Mouse (Mus musculus) G1E (cell line): Measurements from ENCODE around the gene Olfr24. TPM values are rescaled to one million over a fixed set of nuclear protein-coding genes. Genes with fewer than 3 reads are reported as not detected.
"Not testable (repeated sequence)": the region's sequence is repeated elsewhere in the genome, so short reads cannot be mapped to it uniquely, and the experiment has no call there.

Experiments
- ATAC-seq: 2 replicates; pipeline ENCODE4 v1.8.0; 2016; ENCODE audit warnings: mild to moderate bottlenecking; ENCODE audit not compliant: insufficient number of reproducible peaks, poor library complexity, low FRiP score, severe bottlenecking; ENCODE audit errors: extremely low read depth
- DNase-seq: peaks from one replicate; pipeline ENCODE4 v3.0.0; 2012; ENCODE audit warnings: low spot score
- H3K27me3 ChIP-seq: 2 replicates; pipeline ENCODE4 v1.6.1; 2012; ENCODE audit warnings: mild to moderate bottlenecking, low read length, inconsistent platforms; ENCODE audit not compliant: insufficient read depth
- H3K36me3 ChIP-seq: replicated peaks from 2 replicates; pipeline ENCODE3; 2012; ENCODE audit warnings: mild to moderate bottlenecking, inconsistent platforms
- H3K4me1 ChIP-seq: 2 replicates; pipeline ENCODE4 v1.6.1; 2012; ENCODE audit warnings: low read depth, low read length, inconsistent platforms, mixed read lengths; ENCODE audit not compliant: insufficient read depth
- H3K4me3 ChIP-seq: 2 replicates; pipeline ENCODE4 v1.5.1; 2012; ENCODE audit warnings: low read depth, mild to moderate bottlenecking, inconsistent platforms, low read length, moderate library complexity, mixed read lengths
- H3K9me3 ChIP-seq: replicated peaks from 2 replicates; pipeline ENCODE4 v1.6.1; 2012; ENCODE audit warnings: inconsistent platforms
- CTCF ChIP-seq: IDR thresholded peaks from 2 replicates; pipeline ENCODE4 v1.5.1; 2012; ENCODE audit warnings: low read depth, low read length, inconsistent platforms, mixed read lengths
- GATA1 ChIP-seq: IDR thresholded peaks from 2 replicates; pipeline ENCODE4 v1.6.1; 2012; ENCODE audit warnings: borderline replicate concordance, low read length, inconsistent platforms, mixed read lengths
- GATA2 ChIP-seq: IDR thresholded peaks from 2 replicates; pipeline ENCODE4 v1.6.1; 2012; ENCODE audit warnings: low read depth, low read length, inconsistent platforms, borderline replicate concordance
- POLR2AphosphoS5 ChIP-seq: IDR thresholded peaks from 2 replicates; pipeline ENCODE4 v1.6.1; 2012; ENCODE audit warnings: low read depth, low read length, inconsistent platforms; ENCODE audit not compliant: insufficient replicate concordance
- TAL1 ChIP-seq: conservative IDR thresholded peaks from 2 replicates; pipeline ENCODE4 v1.6.1; 2012; ENCODE audit warnings: low read depth, low read length, inconsistent platforms, mixed read lengths
- polyA plus RNA-seq: library from polyadenylated mRNA; stranded (reverse); fragments of >175 nt; gene quantifications from 2 replicates; pipeline ENCODE4 v1.2.3, GENCODE M21; 2012
- total RNA-seq, 2 experiments: library from RNA; stranded (forward) in 1 of 2; stranded (reverse) in 1 of 2; fragments of 200-1000 nt in 1 of 2; fragments of >200 nt in 1 of 2; fragmentation: Nextera tagmentation in 1 of 2; gene quantifications; 2 replicates each; pipeline ENCODE4 v1.2.3; 2014 to 2017

Olfr24 gene
- not detected in 2 replicates for total RNA-seq (2014; fragmentation: Nextera tagmentation)
- total RNA-seq (2017), result 0.06 and 0.49 TPM in 2 replicates
- not detected in 2 replicates for polyA plus RNA-seq

GRCm38 (mm10) chr9:18763896-18764295 lies at the start of gene Olfr24:
Olfr24 (minus strand) TSS chr9:18763996.
- no peaks in the 10 kb centered on the region for H3K9me3 ChIP-seq
- ATAC-seq, result no peak
- no peak for TF ChIP-seq GATA2
- no peak for TF ChIP-seq TAL1
- no peak for TF ChIP-seq CTCF
- TF ChIP-seq POLR2AphosphoS5, result no peak
- no peak for TF ChIP-seq GATA1
- H3K36me3 ChIP-seq, result no peaks in the 10 kb centered on the region
- H3K4me1 ChIP-seq, result no peaks in the 10 kb centered on the region
- DNase-seq, result no peak
- H3K27me3 ChIP-seq, result no peaks in the 10 kb centered on the region
- H3K4me3 ChIP-seq, result no peak within 1 kb of the TSS

DNA sequence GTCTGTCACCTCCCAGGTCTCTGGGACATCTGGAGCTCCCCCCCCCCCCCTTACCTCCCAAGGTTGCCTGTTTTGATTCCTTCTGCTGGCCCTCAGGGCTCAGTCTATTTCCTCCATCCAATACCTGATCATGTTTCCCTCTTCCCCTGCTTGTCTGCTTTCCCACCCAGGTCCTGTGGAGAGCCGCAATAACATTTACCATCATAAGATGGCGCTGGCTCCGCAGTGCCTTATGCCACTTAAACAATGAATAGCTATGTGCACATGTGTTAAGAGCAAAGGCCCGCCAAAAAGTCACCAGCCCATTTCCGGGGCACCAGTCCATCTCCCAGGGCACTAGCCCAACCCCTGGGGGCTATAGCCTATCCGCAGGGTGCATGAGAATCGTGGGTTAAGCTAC lies 21.5 kb upstream of the Olfr24 start:
- Histone ChIP-seq H3K4me1 (no peaks in the 10 kb centered on the region), H3K36me3 (no peaks in the 10 kb centered on the region), H3K9me3 (no peaks in the 10 kb centered on the region), H3K4me3 (no peak overlapping the region), H3K27me3 (no peaks in the 10 kb centered on the region)
- ATAC-seq, result no peak
- DNase-seq, result no peak
- no peak for TF ChIP-seq GATA2
- no peak for TF ChIP-seq CTCF
- TF ChIP-seq TAL1, result no peak
- no peak for TF ChIP-seq POLR2AphosphoS5
- no peak for TF ChIP-seq GATA1

DNA sequence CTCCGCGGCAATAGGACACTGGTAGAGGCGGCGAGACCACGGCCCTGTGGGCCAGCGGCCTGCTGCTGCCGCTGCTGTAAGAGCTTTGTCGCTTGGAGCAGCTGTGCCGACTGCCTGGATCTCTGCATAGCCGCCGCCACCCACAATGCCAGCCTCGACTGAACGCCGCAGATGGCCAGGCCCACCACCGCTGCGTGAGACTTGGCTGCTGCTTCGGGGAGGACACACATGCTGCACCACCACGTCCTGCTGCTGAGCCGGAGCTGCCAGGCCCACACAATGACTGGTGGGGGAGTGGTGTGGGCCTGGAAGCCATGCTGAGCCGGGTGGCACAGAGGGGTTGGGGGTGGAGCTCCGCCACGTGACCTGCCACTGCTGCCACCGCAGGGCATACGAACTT lies 15.7 kb upstream of the Olfr24 start:
- no peaks in the 10 kb centered on the region for H3K36me3 ChIP-seq
- no peaks in the 10 kb centered on the region for H3K4me1 ChIP-seq
- ATAC-seq, result no peak
- H3K4me3 ChIP-seq, result no peak overlapping the region
- peaks cover 5% of the 10 kb centered on the region for H3K9me3 ChIP-seq
- no peak for TF ChIP-seq CTCF
- no peak for TF ChIP-seq GATA2
- no peak for TF ChIP-seq GATA1
- TF ChIP-seq TAL1, result no peak
- no peak for TF ChIP-seq POLR2AphosphoS5
- DNase-seq, result no peak
- H3K27me3 ChIP-seq, result no peaks in the 10 kb centered on the region

DNA sequence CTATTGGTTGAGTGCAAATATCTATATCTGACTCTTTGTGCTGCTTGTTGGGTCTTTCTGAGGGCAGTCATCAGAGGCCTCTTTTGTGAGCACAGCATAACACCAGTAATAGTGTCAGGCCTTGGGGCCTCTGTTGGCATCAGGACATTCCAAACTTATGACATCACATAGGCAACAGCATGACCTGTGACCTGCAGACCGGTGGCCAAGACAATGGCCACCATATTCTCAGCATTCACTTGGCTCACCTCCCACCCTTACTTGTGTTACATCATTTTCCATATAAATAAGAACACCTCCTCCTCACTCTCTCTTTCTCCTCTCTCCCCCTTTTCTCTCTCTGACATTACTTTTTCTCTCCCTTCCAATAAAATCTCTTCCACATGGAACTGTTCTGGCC lies 15.2 kb upstream of the Olfr24 start:
- H3K9me3 ChIP-seq, result peaks cover 5% of the 10 kb centered on the region
- H3K4me3 ChIP-seq, result no peak overlapping the region
- no peaks in the 10 kb centered on the region for H3K36me3 ChIP-seq
- TF ChIP-seq GATA1 (no peak), TAL1 (no peak), GATA2 (no peak), CTCF (no peak), POLR2AphosphoS5 (no peak)
- ATAC-seq (no peak), DNase-seq (no peak)
- no peaks in the 10 kb centered on the region for H3K27me3 ChIP-seq
- H3K4me1 ChIP-seq, result no peaks in the 10 kb centered on the region

DNA sequence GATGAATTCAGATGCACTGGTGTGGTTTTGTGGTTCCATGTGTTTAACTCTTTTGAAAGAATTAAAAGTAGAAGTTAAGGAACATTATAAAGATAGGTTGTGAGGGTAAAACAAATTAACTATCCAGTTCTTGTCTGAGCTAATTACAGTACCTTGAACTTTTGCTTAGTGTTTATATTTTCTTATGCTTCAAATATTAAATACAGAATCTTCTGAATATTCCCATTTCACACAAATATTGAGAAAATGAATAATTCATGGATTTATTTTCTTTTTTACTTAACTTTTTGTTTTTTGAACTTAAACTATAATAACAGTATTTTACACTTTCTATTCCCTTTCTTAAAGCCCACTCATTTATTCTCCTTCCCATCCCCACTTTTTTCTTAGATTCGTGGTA lies 8.2 kb downstream of the Olfr24 start:
- no peak overlapping the region for H3K4me3 ChIP-seq
- no peaks in the 10 kb centered on the region for H3K4me1 ChIP-seq
- H3K27me3 ChIP-seq, result no peaks in the 10 kb centered on the region
- ATAC-seq (no peak), DNase-seq (no peak)
- no peaks in the 10 kb centered on the region for H3K36me3 ChIP-seq
- H3K9me3 ChIP-seq, result no peaks in the 10 kb centered on the region
- no peak for TF ChIP-seq POLR2AphosphoS5

DNA sequence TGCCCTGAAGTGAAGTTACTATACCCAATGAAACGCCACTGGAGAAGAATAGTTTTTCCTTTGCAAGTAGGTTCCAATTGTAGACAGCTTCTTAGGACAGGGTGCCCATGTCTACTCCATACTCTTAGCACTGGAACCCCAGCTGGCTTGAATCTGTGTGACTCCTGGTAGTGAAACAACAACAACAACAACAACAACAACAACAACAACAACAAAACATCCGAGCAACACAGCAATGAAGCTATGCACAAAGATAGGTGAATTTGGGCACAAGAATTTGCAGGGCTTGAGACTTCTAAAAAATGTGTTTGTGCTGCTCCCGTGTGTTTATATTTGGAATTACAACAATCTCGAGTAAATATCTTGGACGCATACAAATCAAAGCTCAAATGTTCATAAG lies 19.2 kb downstream of the Olfr24 start:
- no peak for ATAC-seq
- TF ChIP-seq TAL1 (no peak), GATA1 (no peak), CTCF (no peak), GATA2 (no peak), POLR2AphosphoS5 (no peak)
- H3K4me1 ChIP-seq, result peaks cover 2% of the 10 kb centered on the region; the same call in 1 of the 2 replicates
- H3K36me3 ChIP-seq, result no peaks in the 10 kb centered on the region
- no peak for DNase-seq
- no peaks in the 10 kb centered on the region for H3K9me3 ChIP-seq
- no peaks in the 10 kb centered on the region for H3K27me3 ChIP-seq
- H3K4me3 ChIP-seq, result no peak overlapping the region

DNA sequence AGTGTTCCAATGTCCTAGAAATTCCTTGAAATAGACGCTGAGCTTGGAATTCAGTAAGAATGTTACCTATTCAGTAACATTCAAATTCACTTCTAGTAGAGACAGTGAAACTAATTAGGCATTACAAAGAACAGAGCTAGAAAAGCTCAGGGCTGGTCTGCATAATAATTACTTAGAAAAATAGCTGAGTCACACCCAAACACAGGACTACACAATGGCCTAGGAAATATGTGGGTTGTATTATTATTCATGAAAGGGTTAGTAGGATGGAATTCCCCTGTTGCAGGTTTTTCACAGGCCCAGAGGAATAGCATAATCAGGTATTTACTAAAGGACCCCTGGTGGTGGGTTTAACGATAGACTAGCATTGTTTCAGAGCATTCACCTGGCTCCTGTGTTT lies 29.6 kb downstream of the Olfr24 start:
- not testable (repeated sequence) for H3K36me3 ChIP-seq, H3K9me3 ChIP-seq, H3K4me3 ChIP-seq, DNase-seq, ATAC-seq, H3K4me1 ChIP-seq, H3K27me3 ChIP-seq
